Mouse (Mus musculus) megakaryocyte, embryonic 14.5 days (primary cell): ENCODE results near the gene Sdr39u1.

Experiments
- FLI1 ChIP-seq: IDR thresholded peaks from 2 replicates; pipeline ENCODE4 v1.6.1; 2012; ENCODE audit warnings: low read length, inconsistent platforms, mixed read lengths
- GATA1 ChIP-seq: IDR thresholded peaks from 3 replicates; pipeline ENCODE4 v1.6.1; 2012; ENCODE audit warnings: mixed read lengths, low read length, inconsistent platforms, borderline replicate concordance

- TF ChIP-seq GATA1 (no peak), FLI1 (no peak)
Measured at GRCm38 (mm10) chr14:55913406-55913805, 13.3 kb upstream of the Sdr39u1 start.
